Mouse (Mus musculus) embryonic fibroblast, embryonic 13.5 days (primary cell): ENCODE data around the gene S100a3. TPM values are rescaled to one million over a fixed set of nuclear protein-coding genes. Genes with fewer than 3 reads are reported as not detected.

Experiments used
- H3K27ac ChIP-seq: 2 replicates; pipeline ENCODE4 v1.5.1; 2012; ENCODE audit warnings: low read length, control low read depth, inconsistent platforms; ENCODE audit not compliant: insufficient read depth
- H3K4me1 ChIP-seq: 2 replicates; pipeline ENCODE4 v1.6.1; 2011; ENCODE audit warnings: low read length; ENCODE audit not compliant: control insufficient read depth, insufficient read depth
- H3K4me3 ChIP-seq: 2 replicates; pipeline ENCODE4 v1.5.1; 2011; ENCODE audit warnings: mild to moderate bottlenecking, control low read depth, low read length; ENCODE audit not compliant: insufficient read depth
- CTCF ChIP-seq: IDR thresholded peaks from 2 replicates; pipeline ENCODE4 v1.5.1; 2011; ENCODE audit warnings: mild to moderate bottlenecking, control low read depth, low read length, moderate library complexity, borderline replicate concordance; ENCODE audit not compliant: insufficient read depth
- POLR2A ChIP-seq: IDR thresholded peaks from 2 replicates; pipeline ENCODE4 v1.6.1; 2011; ENCODE audit warnings: low read depth, mild to moderate bottlenecking, control low read depth, low read length, moderate library complexity
- polyA plus RNA-seq: library from polyadenylated mRNA; stranded (reverse); fragments of >200 nt; gene quantifications from 2 replicates; pipeline ENCODE4 v1.2.4, GENCODE M21; 2011; ENCODE audit warnings: low read depth; ENCODE audit not compliant: missing spikeins, insufficient read length

Gene S100a3
- polyA plus RNA-seq, 1 experiment: not detected

- no peak for TF ChIP-seq CTCF
- no peak for TF ChIP-seq POLR2A
- H3K27ac ChIP-seq: no peak overlapping the region
- H3K4me3 ChIP-seq: no peak overlapping the region
- H3K4me1 ChIP-seq: peaks cover 16% of the 10 kb centered on the region
Observed at GRCm38 (mm10) chr3:90583893-90584292, 23.5 kb downstream of the S100a3 start.

- TF ChIP-seq CTCF (peak; percentile 31; the same call in 1 of the 2 replicates), POLR2A (no peak)
- peaks cover 24% of the 10 kb centered on the region for H3K4me1 ChIP-seq
- H3K4me3 ChIP-seq: no peak overlapping the region
- peak overlapping the region; percentile 99 for H3K27ac ChIP-seq
Observed at GRCm38 (mm10) chr3:90585595-90585994, 25.2 kb downstream of the S100a3 start.

GRCm38 (mm10) chr3:90586016-90586643 lies 25.8 kb downstream of the S100a3 start:
- Histone ChIP-seq H3K4me1 (peaks cover 24% of the 10 kb centered on the region), H3K4me3 (no peak overlapping the region), H3K27ac (peak overlapping the region; percentile 99)
- TF ChIP-seq POLR2A (no peak), CTCF (no peak)

- Histone ChIP-seq H3K27ac (peak overlapping the region; percentile 99), H3K4me1 (peaks cover 24% of the 10 kb centered on the region), H3K4me3 (no peak overlapping the region)
- no peak for TF ChIP-seq POLR2A
- TF ChIP-seq CTCF: peak; percentile 18; the same call in 1 of the 2 replicates
Observed at GRCm38 (mm10) chr3:90586906-90587305, 26.5 kb downstream of the S100a3 start.

- no peak for TF ChIP-seq CTCF
- TF ChIP-seq POLR2A: peak; percentile 32; the same call in 1 of the 2 replicates
- Histone ChIP-seq H3K27ac (peak overlapping the region; percentile 99), H3K4me1 (peaks cover 24% of the 10 kb centered on the region), H3K4me3 (no peak overlapping the region)
Observed at GRCm38 (mm10) chr3:90587361-90588101, 27.2 kb downstream of the S100a3 start.

GRCm38 (mm10) chr3:90589390-90589789 lies 29.0 kb downstream of the S100a3 start:
- TF ChIP-seq CTCF (no peak), POLR2A (no peak)
- Histone ChIP-seq H3K4me1 (peaks cover 24% of the 10 kb centered on the region), H3K27ac (peak overlapping the region; percentile 68)

GRCm38 (mm10) chr3:90589947-90590346 lies 29.6 kb downstream of the S100a3 start, which contains the start of gene S100a2:
S100a2 (plus strand) TSS chr3:90590247.
- H3K4me1 ChIP-seq: peaks cover 24% of the 10 kb centered on the region
- TF ChIP-seq CTCF: no peak
- no peak for TF ChIP-seq POLR2A
- H3K27ac ChIP-seq: peak within 1 kb of the TSS; percentile 68
- no peak within 1 kb of the TSS for H3K4me3 ChIP-seq

More at GRCm38 (mm10) chr3:90589390-90589789, 29.0 kb downstream of the S100a3 start:
- no peak overlapping the region for H3K4me3 ChIP-seq

- H3K4me1 ChIP-seq: 0 out of 2 replicates have a peak, but pooled peaks cover 7% of the 10 kb centered on the region
- H3K4me3 ChIP-seq: no peak overlapping the region
- TF ChIP-seq POLR2A (no peak), CTCF (no peak)
- H3K27ac ChIP-seq: no peak overlapping the region
Observed at GRCm38 (mm10) chr3:90594466-90594865, 34.1 kb downstream of the S100a3 start.

- no peak for TF ChIP-seq CTCF
- no peak for TF ChIP-seq POLR2A
- no peak overlapping the region for H3K27ac ChIP-seq
- H3K4me3 ChIP-seq: no peak overlapping the region
- H3K4me1 ChIP-seq: peaks cover 7% of the 10 kb centered on the region; the same call in 1 of the 2 replicates
Observed at GRCm38 (mm10) chr3:90595556-90595955, 35.2 kb downstream of the S100a3 start.

GRCm38 (mm10) chr3:90596810-90597209 lies 36.4 kb downstream of the S100a3 start:
- Histone ChIP-seq H3K4me3 (no peak overlapping the region), H3K4me1 (peaks cover 17% of the 10 kb centered on the region), H3K27ac (no peak overlapping the region)
- TF ChIP-seq CTCF (no peak), POLR2A (no peak)
